Mouse (Mus musculus) thymus, postnatal 4 days (tissue): ENCODE data around the gene Marcksl1.
"Not testable (repeated sequence)": the region's sequence is repeated elsewhere in the genome, so short reads cannot be mapped to it uniquely, and the experiment has no call there.

Source experiments
- DNase-seq: peaks from one replicate; pipeline ENCODE4 v3.0.0; 2021

Gene Marcksl1

GRCm38 (mm10) chr4:129510723-129511412 is 2.5 kb upstream of the Marcksl1 start:
- no peak for DNase-seq

DNA sequence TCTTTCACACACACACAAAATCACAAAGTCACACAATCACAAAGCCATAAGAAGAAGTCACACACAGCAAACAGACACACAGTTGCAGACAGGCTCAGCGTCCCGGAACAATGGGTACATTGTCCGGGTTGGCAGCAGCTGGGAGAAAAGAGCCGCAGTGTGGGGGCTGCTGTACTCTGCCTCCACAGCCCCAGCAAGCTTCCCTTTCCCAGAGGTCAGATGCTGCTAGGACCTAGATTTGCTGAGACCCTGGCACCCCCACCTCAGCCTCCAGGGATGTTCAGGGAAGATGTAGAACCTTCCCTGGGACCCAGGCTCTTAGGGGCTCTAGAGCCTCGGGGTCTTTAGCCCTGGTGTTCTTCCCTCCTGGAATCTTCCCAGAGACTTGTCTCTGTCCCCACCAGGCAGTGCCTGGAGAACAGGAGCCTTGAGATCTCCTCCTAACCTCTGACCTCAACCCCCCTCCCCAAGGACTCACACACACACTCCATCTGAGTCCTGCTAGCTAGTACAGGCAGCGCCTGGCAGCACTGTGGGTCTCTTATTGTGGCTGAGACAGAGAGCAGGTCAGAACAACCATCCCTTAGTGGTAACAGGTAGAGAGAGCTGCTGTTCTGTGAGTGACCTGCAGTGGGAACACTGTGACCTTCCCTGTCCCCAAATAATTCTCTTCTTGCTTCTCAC is 1.8 kb upstream of the Marcksl1 start:
- no peak for DNase-seq

DNA sequence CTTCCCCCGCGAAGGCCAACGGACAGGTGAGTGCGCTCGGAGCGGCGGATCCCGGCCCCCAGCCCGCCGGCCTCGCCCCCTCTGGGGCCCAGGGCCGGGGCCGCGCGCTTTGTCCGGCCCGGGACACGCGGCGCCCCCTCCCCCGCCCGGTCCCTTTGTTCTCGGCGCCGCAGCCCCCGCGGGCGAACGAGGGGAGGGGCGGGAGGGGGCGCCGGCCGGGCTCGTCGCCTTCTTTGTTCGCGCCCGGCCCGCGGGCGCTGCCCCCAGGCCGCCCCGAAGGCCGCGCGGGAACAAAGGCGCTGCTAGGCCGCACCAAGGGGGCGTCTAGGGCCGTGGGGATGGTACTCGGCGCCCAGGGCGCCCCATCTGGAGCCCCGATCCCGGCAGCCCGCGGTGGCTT is 510 bp downstream of the Marcksl1 start:
- DNase-seq: no peak

GRCm38 (mm10) chr4:129514300-129514898 is 1.0 kb downstream of the Marcksl1 start:
- DNase-seq: peak; percentile 92

GRCm38 (mm10) chr4:129516925-129517324 is 3.5 kb downstream of the Marcksl1 start:
- DNase-seq: no peak

- DNase-seq: no peak
Measured at GRCm38 (mm10) chr4:129518519-129518918, 5.1 kb downstream of the Marcksl1 start.

- DNase-seq: no peak
Measured at GRCm38 (mm10) chr4:129525338-129525737, 12.0 kb downstream of the Marcksl1 start.

DNA sequence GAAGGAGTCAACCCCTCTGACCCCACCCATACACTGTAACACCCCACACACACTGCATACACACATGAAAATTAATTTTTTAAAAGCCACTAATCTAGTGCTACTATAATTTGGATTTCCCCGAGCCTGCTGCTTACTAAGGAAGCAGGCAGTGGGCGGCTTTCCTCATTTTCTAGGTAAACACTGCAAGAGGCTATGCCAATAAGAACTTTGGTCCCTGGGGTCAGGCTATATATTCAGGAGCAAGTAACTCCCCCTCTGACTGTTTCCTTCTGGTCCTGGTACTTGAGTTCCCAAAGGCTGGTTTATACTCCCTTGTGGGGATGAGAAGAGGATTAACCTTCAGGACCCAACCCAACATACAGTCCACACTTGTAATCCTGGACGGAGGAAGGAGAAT is 12.5 kb downstream of the Marcksl1 start:
- DNase-seq: no peak

DNA sequence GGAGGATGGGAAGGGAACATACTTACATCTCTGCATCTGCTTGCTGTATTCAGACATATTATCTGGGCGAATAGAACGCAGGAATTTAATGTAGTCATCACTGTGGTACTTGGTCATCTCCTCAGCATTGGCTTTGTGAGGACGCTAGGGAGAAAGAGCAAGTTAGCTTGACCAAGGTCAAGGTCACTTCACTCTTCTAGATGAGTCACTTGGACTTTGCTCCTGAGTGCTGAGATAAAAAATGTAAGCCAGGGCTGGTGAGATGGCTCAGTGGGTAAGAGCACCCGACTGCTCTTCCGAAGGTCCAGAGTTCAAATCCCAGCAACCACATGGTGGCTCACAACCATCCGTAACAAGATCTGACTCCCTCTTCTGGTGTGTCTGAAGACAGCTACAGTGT is 15.5 kb downstream of the Marcksl1 start:
- DNase-seq: not testable (repeated sequence)

DNA sequence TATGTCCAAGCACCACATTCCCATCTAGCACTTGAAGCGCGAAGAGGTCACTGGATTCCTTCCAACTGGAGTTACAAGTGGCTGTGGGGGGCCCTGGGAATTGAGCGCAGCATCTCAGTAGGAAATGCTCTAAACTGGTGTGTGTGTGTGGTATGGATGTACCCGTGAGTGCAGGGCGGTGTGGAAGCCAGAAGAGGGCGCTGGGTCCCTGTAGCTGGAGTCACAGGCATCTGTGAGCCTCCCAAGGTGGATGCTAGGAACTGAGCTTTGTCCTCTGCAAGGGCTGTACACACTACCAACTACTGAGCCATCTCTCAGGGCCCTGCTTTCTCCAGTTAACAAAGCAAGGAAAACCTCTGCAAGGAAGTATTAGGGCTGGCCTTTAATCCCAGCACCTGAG is 26.6 kb downstream of the Marcksl1 start:
- DNase-seq: peak; percentile 79

- DNase-seq: peak; percentile 54
Measured at GRCm38 (mm10) chr4:129541868-129542591, 28.6 kb downstream of the Marcksl1 start.

- DNase-seq: peak; percentile 98
Measured at GRCm38 (mm10) chr4:129542592-129543141, 29.3 kb downstream of the Marcksl1 start, which contains the start of gene Hdac1. Hdac1 (minus strand) TSS chr4:129542713.

DNA sequence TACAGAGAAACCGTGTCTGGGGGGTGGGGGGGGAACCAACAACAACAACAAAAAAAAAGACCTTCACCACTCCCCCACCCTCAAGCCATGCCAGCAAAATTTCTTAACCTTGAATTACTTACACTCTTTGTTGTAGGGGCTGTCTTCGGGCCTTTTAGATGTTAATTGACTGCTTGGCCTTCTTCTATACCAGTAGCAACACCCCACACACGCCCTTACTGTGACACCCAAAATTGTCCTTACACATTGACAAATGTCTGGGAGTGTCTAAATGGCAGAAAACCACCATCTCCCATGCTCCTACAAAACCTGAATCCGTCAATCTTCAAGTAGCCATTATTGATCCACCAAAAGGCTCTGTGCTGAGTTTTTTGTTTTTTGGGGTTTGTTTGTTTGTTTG is 30.7 kb downstream of the Marcksl1 start:
- no peak for DNase-seq

DNA sequence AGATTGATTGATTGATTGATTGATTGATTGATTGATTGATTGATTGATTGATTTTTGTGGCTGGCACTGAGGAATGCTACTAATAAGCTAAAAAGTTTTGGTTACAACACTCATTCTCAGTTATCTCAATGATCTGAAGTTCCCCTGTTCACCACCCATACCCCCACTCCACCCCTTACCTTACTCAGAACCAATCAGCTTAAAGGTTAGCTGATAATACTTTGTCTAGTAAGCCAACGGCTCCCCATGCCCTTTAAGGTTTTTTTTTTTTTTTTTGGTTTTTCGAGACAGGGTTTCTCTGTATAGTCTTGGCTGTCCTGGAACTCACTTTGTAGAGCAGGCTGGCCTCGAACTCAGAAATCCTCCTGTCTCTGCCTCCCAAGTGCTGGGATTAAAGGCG is 34.2 kb downstream of the Marcksl1 start:
- DNase-seq: not testable (repeated sequence)

GRCm38 (mm10) chr4:129549306-129549705 is 35.9 kb downstream of the Marcksl1 start:
- peak; percentile 84 for DNase-seq

DNA sequence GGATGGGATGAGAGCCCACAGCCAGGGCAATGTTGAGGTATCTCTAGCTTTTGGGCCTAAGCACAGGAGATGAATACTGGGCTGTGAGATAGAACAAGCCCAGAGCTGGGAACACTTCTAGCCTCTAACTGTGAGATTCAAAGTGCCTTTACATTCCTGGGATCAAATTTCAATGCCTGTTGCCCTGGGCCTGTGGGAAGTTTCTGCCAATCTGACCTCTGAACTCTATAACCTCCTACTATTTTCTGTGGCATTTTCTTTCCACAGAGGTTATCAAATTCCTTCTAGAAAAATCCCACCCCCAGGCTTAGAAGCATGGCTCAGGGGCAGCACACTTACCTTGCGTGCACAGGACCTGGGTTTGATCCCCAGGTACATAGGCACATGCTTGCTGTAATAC is 36.9 kb downstream of the Marcksl1 start:
- DNase-seq: no peak

- DNase-seq: not testable (repeated sequence)
Measured at GRCm38 (mm10) chr4:129554512-129554911, 41.1 kb downstream of the Marcksl1 start.

DNA sequence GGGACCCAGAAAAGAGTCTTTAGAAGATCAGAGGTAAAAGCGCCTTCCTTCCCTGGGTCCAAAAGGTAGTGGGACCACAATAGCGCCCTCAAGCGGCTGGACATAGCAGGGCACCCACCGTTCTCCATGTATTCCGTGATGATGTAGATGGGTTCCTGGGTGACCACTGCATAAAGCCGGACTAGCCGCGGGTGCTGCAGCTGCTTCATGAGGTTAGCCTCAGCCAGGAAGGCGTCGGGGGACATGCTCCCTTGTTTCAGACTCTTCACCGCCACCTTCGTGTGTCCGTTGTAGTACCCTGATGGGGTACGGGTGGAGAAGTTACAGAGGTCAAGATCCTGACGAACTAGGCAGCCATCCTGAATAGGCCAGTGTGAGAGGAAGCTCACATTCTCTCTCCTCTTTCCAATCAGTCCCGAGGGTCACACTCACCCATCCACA is 42.1 kb downstream of the Marcksl1 start:
- peak; percentile 75 for DNase-seq

DNA sequence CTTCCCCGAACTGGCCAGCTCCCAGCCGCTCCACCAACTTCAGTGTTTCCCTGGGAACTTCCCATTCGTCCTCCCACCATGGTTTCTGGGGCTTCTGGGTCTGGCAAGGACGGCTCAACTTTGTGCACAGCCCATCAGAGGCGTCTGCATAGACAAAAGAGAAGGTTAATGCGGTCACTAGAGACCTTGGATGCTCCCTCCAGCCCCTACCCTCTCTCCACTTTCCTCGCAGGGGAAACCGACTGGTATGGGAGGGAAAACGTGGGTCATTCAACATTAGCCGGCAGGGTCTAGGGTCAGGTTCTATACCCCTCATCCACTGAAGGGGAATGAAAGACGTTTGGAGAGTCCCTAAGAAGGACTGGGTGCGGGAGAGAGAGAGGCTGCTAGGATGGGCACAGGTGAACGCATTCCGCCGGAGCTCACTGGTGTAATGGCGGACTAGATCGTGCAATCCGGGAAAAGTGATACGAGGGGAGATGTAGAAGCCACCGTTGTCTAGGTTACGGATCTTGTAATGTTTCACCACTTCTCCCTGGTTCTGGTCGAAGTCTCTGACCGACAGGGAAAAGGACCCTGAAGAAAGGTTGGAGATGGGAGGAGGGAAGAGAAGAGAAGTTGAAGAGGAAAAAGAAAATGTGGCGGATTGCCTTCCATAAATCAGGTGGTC is 42.6 kb downstream of the Marcksl1 start:
- peak; percentile 38 for DNase-seq

DNA sequence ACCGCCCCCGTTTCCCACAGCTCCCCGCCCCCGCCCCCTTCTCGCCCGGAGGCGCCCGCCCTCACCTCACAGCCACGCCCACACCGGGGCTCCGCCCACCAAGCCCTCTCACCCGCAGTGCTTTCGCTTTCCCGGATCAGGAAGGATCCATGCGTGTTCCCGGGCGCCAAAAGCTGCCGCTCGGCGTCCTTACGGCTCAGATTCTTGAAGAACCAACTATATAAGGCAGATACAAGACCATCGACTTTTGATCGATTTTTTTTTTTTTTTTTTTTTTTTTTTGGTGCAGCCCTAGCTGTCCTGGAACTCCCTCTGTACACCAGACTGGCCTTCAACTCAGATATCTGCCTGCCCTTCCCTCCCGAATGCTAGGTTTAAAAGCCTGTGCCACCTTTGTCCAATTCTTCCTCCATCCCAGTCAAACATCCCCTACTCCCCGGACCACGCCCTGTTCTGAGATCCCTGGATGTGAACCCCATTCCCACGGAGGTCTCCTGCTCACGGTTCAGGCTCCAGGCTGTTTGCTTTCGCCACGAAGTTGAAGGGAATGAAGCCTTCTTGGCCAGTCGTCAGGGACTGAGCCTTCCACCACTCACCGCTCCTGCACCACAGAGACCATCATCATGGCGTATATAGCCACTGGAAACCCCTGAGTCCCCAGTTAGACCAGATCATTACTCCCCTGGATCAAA is 43.3 kb downstream of the Marcksl1 start:
- DNase-seq: peak; percentile 98

- peak; percentile 54 for DNase-seq
Measured at GRCm38 (mm10) chr4:129557256-129557808, 44.0 kb downstream of the Marcksl1 start.
